Mouse (Mus musculus) ES-Bruce4 (cell line): ENCODE data around the gene Rbm14. TPM values are rescaled to one million over a fixed set of nuclear protein-coding genes. Genes with fewer than 3 reads are reported as not detected.
A peak's percentile ranks its signal among the peaks of the same experiment; 100 is the strongest.
"Not testable (repeated sequence)": the region's sequence is repeated elsewhere in the genome, so short reads cannot be mapped to it uniquely, and the experiment has no call there.

Experiments
- H3K27ac ChIP-seq: 2 replicates; pipeline ENCODE4 v1.5.1; 2012; ENCODE audit warnings: low read length, inconsistent platforms; ENCODE audit not compliant: insufficient read depth
- H3K27me3 ChIP-seq: 2 replicates; pipeline ENCODE4 v1.6.1; 2012; ENCODE audit warnings: mild to moderate bottlenecking, low read length, inconsistent platforms; ENCODE audit not compliant: control insufficient read depth, poor library complexity, insufficient read depth, severe bottlenecking
- H3K36me3 ChIP-seq: 2 replicates; pipeline ENCODE4 v1.6.1; 2012; ENCODE audit warnings: inconsistent platforms, mild to moderate bottlenecking, low read length, moderate library complexity; ENCODE audit not compliant: control insufficient read depth, poor library complexity, insufficient read depth, severe bottlenecking
- H3K4me1 ChIP-seq: one replicate; pipeline ENCODE4 v1.8.1; 2011; ENCODE audit warnings: low read length; ENCODE audit not compliant: control insufficient read depth, insufficient read depth
- H3K4me3 ChIP-seq: 2 replicates; pipeline ENCODE4 v1.5.1; 2011; ENCODE audit warnings: low read depth, mild to moderate bottlenecking, low read length
- H3K9ac ChIP-seq: 2 replicates; pipeline ENCODE4 v1.6.1; 2012; ENCODE audit warnings: low read depth, mild to moderate bottlenecking, inconsistent platforms; ENCODE audit not compliant: poor library complexity, severe bottlenecking
- H3K9me3 ChIP-seq: replicated peaks from 2 replicates; pipeline ENCODE4 v1.6.1; 2012; ENCODE audit warnings: mild to moderate bottlenecking, low read length, inconsistent platforms; ENCODE audit not compliant: control insufficient read depth, poor library complexity, insufficient read depth, severe bottlenecking
- CTCF ChIP-seq: IDR thresholded peaks from one replicate; pipeline ENCODE4 v1.8.1; 2011; ENCODE audit warnings: low read depth, low read length
- EP300 ChIP-seq: IDR thresholded peaks from 2 replicates; pipeline ENCODE4 v1.6.1; 2011; ENCODE audit warnings: low read depth, low read length; ENCODE audit not compliant: insufficient read depth
- POLR2A ChIP-seq: IDR thresholded peaks from one replicate; pipeline ENCODE4 v1.8.1; 2011; ENCODE audit warnings: low read length; ENCODE audit not compliant: insufficient read depth
- polyA plus RNA-seq: library from polyadenylated mRNA; stranded (reverse); fragments of >200 nt; gene quantifications from 2 replicates; pipeline ENCODE4 v1.2.4, GENCODE M21; 2011; ENCODE audit warnings: low read depth; ENCODE audit not compliant: missing spikeins, insufficient read depth, insufficient read length

The Rbm14 gene
- polyA plus RNA-seq, 1 experiment, result 79.2 TPM

- Histone ChIP-seq H3K4me1 (no peaks in the 10 kb centered on the region), H3K27ac (no peak overlapping the region), H3K4me3 (no peak overlapping the region), H3K9me3 (no peaks in the 10 kb centered on the region), H3K9ac (no peak overlapping the region), H3K36me3 (peaks cover 77% of the 10 kb centered on the region), H3K27me3 (no peaks in the 10 kb centered on the region)
- no peak for TF ChIP-seq EP300
- TF ChIP-seq CTCF, result no peak
- TF ChIP-seq POLR2A, result no peak
These were observed 43.8 kb downstream of the Rbm14 start for GRCm38 (mm10) chr19:4767507-4768148.

GRCm38 (mm10) chr19:4762876-4763275 lies 48.6 kb downstream of the Rbm14 start:
- H3K9ac ChIP-seq, result no peak overlapping the region
- H3K4me1 ChIP-seq, result no peaks in the 10 kb centered on the region
- H3K27ac ChIP-seq, result no peak overlapping the region
- H3K9me3 ChIP-seq, result no peaks in the 10 kb centered on the region
- no peaks in the 10 kb centered on the region for H3K27me3 ChIP-seq
- TF ChIP-seq POLR2A (no peak), EP300 (no peak), CTCF (peak; percentile 18)
- no peak overlapping the region for H3K4me3 ChIP-seq
- peaks cover 67% of the 10 kb centered on the region for H3K36me3 ChIP-seq

- H3K27ac ChIP-seq, H3K9me3 ChIP-seq, H3K4me1 ChIP-seq, H3K27me3 ChIP-seq, H3K4me3 ChIP-seq, H3K9ac ChIP-seq: not testable (repeated sequence)
- H3K36me3 ChIP-seq, result peaks cover 49% of the 10 kb centered on the region
These were observed 50.9 kb downstream of the Rbm14 start for GRCm38 (mm10) chr19:4760544-4760943.

- H3K27ac ChIP-seq, result peak overlapping the region; percentile 48; the same call in 1 of the 2 replicates
- H3K9ac ChIP-seq, result peak overlapping the region; percentile 79
- peak overlapping the region; percentile 75 for H3K4me3 ChIP-seq
- H3K4me1 ChIP-seq, result no peaks in the 10 kb centered on the region
- TF ChIP-seq CTCF (no peak), EP300 (no peak), POLR2A (no peak)
- no peaks in the 10 kb centered on the region for H3K27me3 ChIP-seq
- peaks cover 25% of the 10 kb centered on the region for H3K36me3 ChIP-seq
- H3K9me3 ChIP-seq, result no peaks in the 10 kb centered on the region
These were observed 54.5 kb downstream of the Rbm14 start for GRCm38 (mm10) chr19:4756921-4757320.

- Histone ChIP-seq H3K9ac (peak within 1 kb of the TSS; percentile 79), H3K27ac (peak within 1 kb of the TSS; percentile 48; the same call in 1 of the 2 replicates), H3K9me3 (no peaks in the 10 kb centered on the region), H3K4me1 (no peaks in the 10 kb centered on the region), H3K27me3 (no peaks in the 10 kb centered on the region), H3K4me3 (peak within 1 kb of the TSS; percentile 75), H3K36me3 (peaks cover 20% of the 10 kb centered on the region)
- no peak for TF ChIP-seq POLR2A
- TF ChIP-seq EP300, result no peak
- TF ChIP-seq CTCF, result no peak
These were observed 55.1 kb downstream of the Rbm14 start, which contains the start of gene Rbm4b for GRCm38 (mm10) chr19:4756193-4756911. Gene Rbm4b (plus strand): TSS chr19:4756497.

GRCm38 (mm10) chr19:4755565-4756192 lies 55.8 kb downstream of the Rbm14 start:
- Histone ChIP-seq H3K36me3 (peaks cover 13% of the 10 kb centered on the region), H3K27me3 (no peaks in the 10 kb centered on the region), H3K4me3 (peak overlapping the region; percentile 67), H3K9me3 (no peaks in the 10 kb centered on the region), H3K9ac (peak overlapping the region; percentile 22; the same call in 1 of the 2 replicates), H3K27ac (no peak overlapping the region; the same call in 1 of the 2 replicates), H3K4me1 (no peaks in the 10 kb centered on the region)
- TF ChIP-seq CTCF (peak; percentile 97), POLR2A (no peak), EP300 (0 out of 2 replicates have a peak, but pooled peaks have one; percentile 34)

Other genes with a start within 250 kb of the Rbm14 start
- gene Lrfn4, start 196.0 kb downstream of the Rbm14 start, polyA plus RNA-seq, result 13.5 and 15.3 TPM in 2 replicates
- 32.7 and 34.4 TPM in 2 replicates for gene Rce1, start 186.0 kb downstream of the Rbm14 start, polyA plus RNA-seq
- 0.32 and 0.87 TPM in 2 replicates for gene Gm960, start 113.0 kb downstream of the Rbm14 start, polyA plus RNA-seq
- gene Sptbn2, start 100.5 kb downstream of the Rbm14 start, polyA plus RNA-seq, result 13.5 and 13.7 TPM in 2 replicates
- 7.2 and 7.4 TPM in 2 replicates for gene Rbm4b, start 55.1 kb downstream of the Rbm14 start, polyA plus RNA-seq
- gene Rbm4, start 17.7 kb downstream of the Rbm14 start, polyA plus RNA-seq, result 67.6 and 72.7 TPM in 2 replicates
- gene Gm21992, start within 50 bp of the Rbm14 start, polyA plus RNA-seq, result 22.2 and 23.5 TPM in 2 replicates
- gene Ccs, start 27.7 kb upstream of the Rbm14 start, polyA plus RNA-seq, result 36.6 and 37.3 TPM in 2 replicates
- 0.27 TPM in 1 of 2 replicates, not detected in the other for gene Ccdc87, start 27.7 kb upstream of the Rbm14 start, polyA plus RNA-seq
- 13.5 and 13.6 TPM in 2 replicates for gene Ctsf, start 43.5 kb upstream of the Rbm14 start, polyA plus RNA-seq
- 4.5 and 4.8 TPM in 2 replicates for gene Actn3, start 66.3 kb upstream of the Rbm14 start, polyA plus RNA-seq
- 8.2 and 10.3 TPM in 2 replicates for gene Zdhhc24, start 67.0 kb upstream of the Rbm14 start, polyA plus RNA-seq
- gene Bbs1, start 95.0 kb upstream of the Rbm14 start, polyA plus RNA-seq, result 3.9 and 5.3 TPM in 2 replicates
- 129 and 139 TPM in 2 replicates for gene Dpp3, start 116.7 kb upstream of the Rbm14 start, polyA plus RNA-seq
- 2.7 and 3.9 TPM in 2 replicates for gene Peli3, start 131.5 kb upstream of the Rbm14 start, polyA plus RNA-seq
- 126 and 135 TPM in 2 replicates for gene Mrpl11, start 150.5 kb upstream of the Rbm14 start, polyA plus RNA-seq
- gene Npas4, start 178.7 kb upstream of the Rbm14 start, polyA plus RNA-seq, result 0.24 and 0.27 TPM in 2 replicates
- gene Slc29a2, start 212.2 kb upstream of the Rbm14 start, polyA plus RNA-seq, result 16.8 and 18.5 TPM in 2 replicates
- gene B4gat1, start 227.2 kb upstream of the Rbm14 start, polyA plus RNA-seq, result 8.9 and 10.9 TPM in 2 replicates
- gene AC124502.3, start 227.3 kb upstream of the Rbm14 start, polyA plus RNA-seq, result not detected in 2 replicates
- 22.3 and 24.0 TPM in 2 replicates for gene Brms1, start 229.7 kb upstream of the Rbm14 start, polyA plus RNA-seq
- 19.2 and 22.7 TPM in 2 replicates for gene Rin1, start 238.8 kb upstream of the Rbm14 start, polyA plus RNA-seq